Mouse (Mus musculus) mouse embryonic stem cell (cell line): Measurements from ENCODE around the gene Csta1.

Experiments
- in situ Hi-C, 2 experiments: fragments of 300-500 bp; cut with MboI; formaldehyde crosslinking; loops; 1 replicate in 1 of 2; 3 replicates in 1 of 2; pipeline ENCODE4 v1.14.3; 2019 to 2020; ENCODE audit warnings: low sequenced_read_pairs in 2 of 2, low pct_unique_long_range_greater_than_20kb in 1 of 2, mixed read lengths in 1 of 2; ENCODE audit not compliant: unreplicated experiment in 1 of 2

Csta1 gene

GRCm38 (mm10) chr16:36072410-36073011 lies 58.5 kb downstream of the Csta1 start:
- in situ Hi-C loops: no loop called here

GRCm38 (mm10) chr16:36071450-36072379 lies 59.3 kb downstream of the Csta1 start, which contains the start of the genes Fam162a and Ccdc58:
Gene Fam162a (minus strand): TSS chr16:36071594.
Gene Ccdc58 (plus strand): TSS chr16:36071685.
- in situ Hi-C loops: no loop called here

DNA sequence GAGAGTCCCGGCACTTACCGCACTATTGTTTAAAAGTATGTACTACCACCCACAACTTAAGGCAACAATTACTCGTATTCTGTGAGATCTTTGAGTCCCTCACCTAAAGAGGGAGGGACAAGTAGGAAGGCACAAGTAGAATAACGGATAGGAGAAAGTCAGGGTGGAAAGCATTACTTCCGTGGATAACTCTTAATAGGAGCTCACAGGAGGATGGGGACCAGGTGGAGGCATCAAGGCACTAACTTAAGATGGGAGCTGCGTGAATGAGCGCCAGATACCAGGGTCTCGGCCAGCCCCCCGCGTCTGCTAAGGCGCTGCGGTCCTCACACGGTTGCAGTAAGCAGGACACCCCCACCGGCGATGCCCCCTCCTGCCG lies 60.0 kb downstream of the Csta1 start:
- in situ Hi-C loops: no loop called here
